Mouse (Mus musculus) urinary bladder, postnatal 36 days (tissue): ENCODE measurements around the gene Nhsl2.
A peak's percentile ranks its signal among the peaks of the same experiment; 100 is the strongest.
"Not testable (repeated sequence)": the region's sequence is repeated elsewhere in the genome, so short reads cannot be mapped to it uniquely, and the experiment has no call there.

ENCODE experiments used
- DNase-seq, 2 experiments: peaks; one replicate each; pipeline ENCODE4 v3.0.0; 2022; ENCODE audit warnings: low spot score in 2 of 2, mixed read lengths in 1 of 2

Nhsl2 gene

DNA sequence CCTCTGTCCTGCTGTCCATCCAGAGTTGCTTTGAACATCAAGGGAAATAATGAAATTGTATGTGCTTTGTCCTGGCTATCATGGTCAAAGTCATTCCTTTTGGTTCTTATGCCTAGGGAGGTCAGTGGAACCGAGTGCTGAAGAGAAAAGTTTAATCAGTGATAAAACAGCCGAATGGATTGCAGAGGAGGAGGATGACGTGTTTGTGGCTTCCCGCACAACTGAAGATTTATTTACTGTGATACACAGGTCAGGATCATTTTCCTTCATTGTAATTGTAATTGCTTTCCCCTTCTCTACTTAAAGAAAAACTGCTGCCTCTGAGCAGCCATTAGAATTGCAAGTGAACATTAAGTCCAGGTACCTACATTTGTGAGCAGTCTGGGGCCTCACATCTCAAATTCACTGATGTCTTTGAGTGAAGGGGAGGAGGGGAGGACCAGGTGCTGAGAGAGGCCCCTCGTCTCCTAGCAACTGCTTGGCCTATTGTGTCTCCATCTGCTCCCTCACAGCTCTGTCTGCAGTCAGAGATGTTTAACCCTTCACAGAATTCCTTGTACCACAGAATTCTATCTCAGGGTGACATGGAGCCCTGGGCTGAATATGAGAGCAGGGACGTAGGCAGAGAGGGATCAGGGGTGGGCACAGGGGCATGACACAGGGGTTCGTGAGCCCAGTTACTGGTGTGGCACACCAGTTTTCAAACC lies 232.5 kb downstream of the Nhsl2 start:
- DNase-seq = no peak

DNA sequence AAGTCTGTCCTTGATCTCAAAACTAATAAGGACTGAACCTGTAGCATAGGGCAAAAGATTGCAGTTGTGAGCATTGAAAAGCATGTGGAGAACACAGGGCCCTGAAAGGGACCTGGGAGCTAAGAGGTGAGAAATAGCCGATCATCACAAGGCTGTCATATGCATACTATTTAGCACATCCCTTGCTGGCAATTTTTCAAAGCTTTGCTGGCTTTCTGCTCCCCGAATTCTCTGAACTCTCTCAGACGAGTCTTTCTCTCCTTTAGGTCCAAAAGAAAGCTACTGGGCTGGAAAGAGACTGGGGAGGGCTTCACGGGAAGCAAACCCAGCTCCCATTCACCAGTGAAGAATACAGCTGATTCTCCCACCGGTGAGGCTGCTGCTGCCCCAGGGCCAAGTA lies 233.2 kb downstream of the Nhsl2 start:
- DNase-seq = no peak

DNA sequence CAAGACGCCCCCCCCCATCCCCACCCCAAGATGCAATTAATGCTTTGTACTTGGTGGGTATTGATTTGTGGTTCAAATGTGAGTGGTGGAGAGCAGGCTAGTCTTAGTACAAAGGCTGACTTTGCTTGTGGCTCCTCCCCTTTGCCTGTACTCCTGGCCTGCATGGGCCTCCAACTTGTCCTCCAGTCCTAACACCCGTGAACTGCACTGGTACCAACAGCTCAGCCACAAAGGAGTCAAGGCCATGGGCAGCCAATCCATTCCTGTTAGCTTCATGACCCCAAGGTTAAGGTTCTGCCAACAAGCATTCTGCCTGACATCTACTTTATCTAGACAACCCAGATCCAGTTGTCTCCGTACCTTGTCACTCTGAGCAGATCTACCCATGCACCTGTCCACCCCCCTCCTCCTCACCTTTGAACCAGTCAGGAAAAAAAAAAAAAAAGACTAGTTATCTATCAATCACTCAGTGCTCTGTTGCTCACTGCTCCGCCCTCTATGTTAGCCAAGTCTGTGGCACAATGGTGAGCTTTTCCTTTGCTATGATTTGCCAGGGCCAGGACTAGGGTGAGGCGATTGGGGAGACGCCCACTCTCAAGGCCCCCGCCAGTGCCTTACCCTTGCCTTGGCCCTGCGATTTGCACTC lies 236.7 kb downstream of the Nhsl2 start:
- DNase-seq = no peak

DNA sequence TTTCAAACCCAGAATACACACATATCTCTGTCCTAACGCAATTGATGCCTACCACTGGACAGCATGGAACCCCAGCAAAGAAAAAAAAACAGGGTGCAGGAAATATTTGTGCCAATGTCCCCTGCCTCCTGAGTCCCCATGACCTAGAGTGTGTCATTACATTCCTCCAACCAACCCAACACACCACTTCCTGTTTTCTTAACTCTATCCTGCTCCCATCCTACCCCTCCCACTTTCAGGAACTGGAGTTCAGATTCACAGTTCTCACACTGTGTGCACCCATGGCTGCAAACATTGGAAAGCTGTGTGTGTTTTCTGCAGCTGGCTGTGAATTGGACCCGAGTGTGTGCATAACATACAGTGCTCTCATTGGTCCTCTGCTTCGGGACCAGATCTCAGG lies 241.4 kb downstream of the Nhsl2 start:
- no peak for DNase-seq

DNA sequence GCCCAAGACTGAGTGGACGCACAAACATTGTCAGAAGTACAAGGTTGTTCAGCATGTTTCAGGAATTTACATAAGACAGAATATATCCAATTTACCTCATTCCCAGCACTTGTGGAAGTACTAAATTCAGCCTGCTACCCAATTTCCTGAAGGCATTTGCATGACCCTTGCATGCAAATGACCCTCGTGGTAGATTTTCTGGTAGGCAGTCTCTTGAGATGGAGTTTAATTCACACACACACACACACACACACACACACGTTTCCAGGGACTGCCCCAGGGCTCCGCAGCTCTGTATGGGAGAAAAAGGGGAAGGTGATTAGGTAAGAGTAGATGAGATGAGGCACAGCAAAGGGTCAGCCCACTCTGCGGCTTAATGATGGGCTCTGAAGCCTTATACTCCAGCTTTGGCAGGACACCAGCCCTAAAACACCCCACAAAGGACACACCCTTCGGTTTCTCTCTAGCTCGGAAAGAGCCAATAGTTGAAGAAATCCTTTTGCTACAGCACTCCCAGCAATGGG lies 245.3 kb downstream of the Nhsl2 start:
- DNase-seq = no peak

DNA sequence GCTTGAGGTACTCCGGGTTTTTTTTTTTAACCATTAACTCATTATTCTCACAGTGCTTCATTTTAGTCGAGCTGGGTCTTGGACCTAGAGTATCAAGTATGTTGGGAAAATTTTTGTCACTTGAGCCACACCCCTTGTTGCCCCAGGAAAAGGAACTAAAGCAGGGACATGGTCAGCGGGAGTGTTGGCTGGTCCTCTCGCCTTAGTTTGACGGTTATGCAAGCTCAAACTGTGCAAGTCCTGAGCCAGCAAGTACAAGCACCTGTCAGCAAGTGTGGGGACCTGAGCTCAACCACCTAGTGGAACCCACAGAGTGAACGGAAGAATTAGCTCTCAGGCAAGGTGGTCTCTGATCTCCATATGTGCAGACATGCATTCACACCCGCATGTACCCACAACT lies 252.7 kb downstream of the Nhsl2 start:
- DNase-seq = no peak

DNA sequence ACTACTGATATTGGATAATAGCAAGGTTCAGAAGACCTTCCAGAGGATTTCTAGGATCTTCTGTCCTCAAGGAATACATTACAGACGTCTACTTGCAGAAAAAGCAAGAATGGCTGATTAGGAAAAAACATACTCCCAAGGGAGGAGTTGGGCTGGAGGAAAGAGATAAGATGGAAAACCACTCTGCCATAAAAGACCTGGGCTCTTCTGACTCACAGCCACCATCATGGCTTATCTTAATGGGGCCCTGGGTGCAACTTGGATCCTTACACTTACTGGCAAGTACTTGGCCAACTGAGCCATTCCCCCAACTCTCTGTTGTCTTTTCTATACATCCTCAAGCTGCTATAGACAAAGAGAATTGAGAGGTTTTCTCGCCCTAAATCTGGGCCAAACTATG lies 254.6 kb downstream of the Nhsl2 start:
- DNase-seq = not testable (repeated sequence)

DNA sequence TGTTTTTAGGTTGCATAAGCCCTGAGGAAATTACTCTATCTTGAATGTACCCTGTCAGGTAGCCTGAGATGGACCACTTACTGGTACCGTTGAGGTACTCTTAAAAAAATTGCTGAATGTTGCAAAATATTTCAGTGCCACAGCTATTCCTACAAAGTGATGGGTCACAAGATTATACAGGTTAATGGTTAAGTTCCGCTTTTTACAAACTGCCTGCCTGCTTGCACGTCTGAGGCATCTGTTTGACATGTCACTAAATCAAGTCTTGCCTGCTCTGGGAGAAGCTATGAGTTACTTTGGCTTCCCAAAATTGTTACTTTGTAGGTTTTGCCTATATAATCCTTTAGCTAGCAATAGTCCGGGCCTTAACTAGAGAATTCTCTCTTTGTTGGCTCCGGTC lies 260.2 kb downstream of the Nhsl2 start:
- not testable (repeated sequence) for DNase-seq

DNA sequence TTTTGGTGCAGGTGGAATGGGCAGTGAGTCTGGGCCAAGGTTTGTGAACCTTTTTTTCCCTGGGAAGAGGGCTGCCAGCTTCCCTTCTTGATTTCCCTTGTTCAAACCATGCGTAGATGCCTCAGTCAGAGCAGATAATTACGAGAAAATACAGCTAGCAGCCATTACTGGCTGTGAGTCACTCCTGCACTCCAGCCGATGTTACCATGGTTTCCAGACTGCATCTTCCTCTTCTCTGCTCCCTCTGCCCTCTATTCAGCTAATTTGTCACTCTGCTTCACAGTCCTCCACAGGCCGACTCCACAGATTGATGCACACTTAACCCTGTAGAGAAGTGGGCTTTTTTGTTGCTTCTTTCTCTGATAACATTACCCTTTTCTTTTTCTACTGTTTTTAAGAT lies 266.5 kb downstream of the Nhsl2 start:
- DNase-seq = no peak

DNA sequence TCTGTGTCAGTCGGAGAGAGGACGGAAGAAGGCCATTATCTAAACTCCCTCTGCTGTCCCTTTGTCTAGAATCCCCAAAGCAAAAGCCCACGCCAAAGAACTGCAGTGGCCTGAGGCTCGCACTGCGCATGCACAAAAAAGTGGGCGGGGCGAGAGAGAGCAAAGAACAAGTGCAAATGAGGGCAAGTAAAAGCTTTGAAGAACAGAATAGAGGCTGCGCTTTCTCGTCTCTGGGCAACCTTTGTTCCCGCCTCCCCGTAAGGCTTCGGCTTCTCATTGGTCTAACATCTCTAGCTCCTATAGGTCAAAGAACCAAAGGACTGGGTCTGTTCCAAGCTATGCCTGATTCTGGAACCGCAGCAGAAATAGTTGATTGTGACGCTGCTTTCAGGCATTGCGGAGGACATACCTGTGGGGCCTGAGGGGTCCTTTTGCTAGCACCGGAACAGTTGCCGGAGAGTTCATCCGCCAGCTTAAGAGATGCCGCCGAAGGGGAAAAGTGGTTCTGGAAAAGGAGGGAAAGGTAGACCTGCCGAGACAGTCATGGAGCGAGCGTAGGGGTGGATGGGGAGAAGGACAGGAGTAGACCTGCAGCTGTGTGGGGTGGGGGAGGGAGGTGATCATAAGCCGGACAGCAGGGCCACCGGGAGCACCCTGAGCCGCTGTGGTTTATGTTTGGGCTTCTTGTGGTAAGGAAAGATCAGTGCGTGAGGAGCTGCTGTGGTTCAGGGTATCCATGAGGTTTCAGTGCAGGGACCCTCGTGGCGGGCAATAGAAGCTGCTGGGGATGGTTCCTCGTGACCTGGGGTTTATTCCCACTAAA lies 270.1 kb downstream of the Nhsl2 start, which contains the start of gene Pin4:
Pin4 (plus strand) TSS at position 406 of the 823 bp plus-strand sequence.
- peak; percentile 75 to 89 for DNase-seq

DNA sequence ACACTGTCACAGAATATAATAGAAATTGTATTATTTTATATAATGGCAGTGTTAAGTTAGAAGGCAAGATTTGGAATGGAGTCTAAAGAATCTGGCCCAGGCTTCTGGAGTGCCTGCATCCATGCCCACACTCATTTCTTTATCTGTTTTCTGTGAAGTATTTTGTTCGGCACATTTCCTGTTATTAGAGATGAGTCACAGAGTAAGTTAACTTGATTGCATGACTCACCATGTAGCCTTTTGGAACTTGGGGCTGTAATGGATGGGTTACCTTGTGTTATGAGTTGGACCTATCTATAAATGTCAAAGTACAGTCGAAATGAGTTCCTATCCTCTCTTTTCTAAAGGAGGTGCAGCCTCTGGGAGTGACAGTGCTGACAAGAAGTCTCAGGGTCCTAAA lies 272.1 kb downstream of the Nhsl2 start:
- DNase-seq = no peak

DNA sequence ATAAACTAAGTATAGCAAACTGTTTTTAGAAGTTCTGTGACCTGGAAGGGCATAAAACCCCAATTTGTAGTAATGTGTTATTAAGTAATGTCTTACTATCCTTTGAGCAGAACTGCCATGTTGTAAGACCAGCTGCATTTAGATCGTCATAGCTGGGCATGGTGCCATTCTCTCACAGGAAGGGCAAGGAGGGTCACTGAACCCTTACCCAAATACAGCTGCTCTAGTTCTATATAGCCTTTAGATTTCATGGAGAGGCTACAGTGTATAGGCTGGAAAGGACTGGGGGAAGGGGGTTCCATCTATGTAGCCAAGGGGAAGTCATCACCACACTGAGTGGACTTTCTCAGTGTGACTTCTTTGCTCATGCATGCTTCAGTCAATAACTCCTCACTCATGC lies 292.0 kb downstream of the Nhsl2 start:
- no peak for DNase-seq
